12 mouse cellular contexts compared by ENCODE assay signal in the genomic region with DNA sequence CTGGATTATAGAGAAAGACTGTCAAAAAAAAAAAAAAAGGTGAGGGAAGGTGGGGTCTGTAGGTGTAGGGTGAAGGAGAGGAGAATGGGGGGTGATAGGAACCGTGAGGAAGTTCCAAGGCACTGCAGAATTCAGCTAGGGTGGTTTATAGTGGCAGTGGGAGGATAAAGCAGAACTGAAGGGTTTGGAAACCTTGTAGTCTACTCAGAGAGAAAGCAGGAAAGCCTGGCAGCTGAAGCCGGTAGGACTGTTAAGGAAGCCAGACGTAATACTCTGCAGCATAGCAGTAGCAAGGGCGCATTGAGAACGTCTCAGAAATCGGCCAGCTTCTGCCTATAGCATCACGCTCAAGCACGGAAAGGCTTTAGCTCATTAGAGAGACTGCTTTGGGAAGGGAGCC.
"Had no signal": no experiment of that assay in that cellular context is flagged by ENCODE, and none has a peak within 500 bp of the region (broad histone marks: within the 10 kb centered on the region; RNA-seq: fewer than 3 reads in every experiment).

No protein-coding gene starts in this region.

- ATAC-seq: intestine, embryonic 16.5 days; liver, embryonic 12.5 days; midbrain, embryonic 15.5 days had no signal

- H3K4me1 ChIP-seq: midbrain, embryonic 15.5 days had no signal

- H3K27ac ChIP-seq: limb, embryonic 13.5 days; liver, embryonic 12.5 days; lung, embryonic 15.5 days; midbrain, embryonic 10.5 days; midbrain, embryonic 15.5 days; neural tube, embryonic 13.5 days had no signal

- DNase-seq: kidney, adult 2 months; kidney, postnatal 25 days; lung, postnatal 14 days; right cerebral cortex, postnatal 14 days; thymus, postnatal 4 days had no signal

- H3K36me3 ChIP-seq: limb, embryonic 13.5 days; liver, embryonic 12.5 days; lung, embryonic 15.5 days; midbrain, embryonic 10.5 days; midbrain, embryonic 15.5 days; neural tube, embryonic 13.5 days had no signal

- H3K9me3 ChIP-seq: limb, embryonic 13.5 days; liver, embryonic 12.5 days; lung, embryonic 15.5 days; midbrain, embryonic 10.5 days; midbrain, embryonic 15.5 days; neural tube, embryonic 13.5 days had no signal

- H3K4me3 ChIP-seq: limb, embryonic 13.5 days; liver, embryonic 12.5 days; lung, embryonic 15.5 days; midbrain, embryonic 10.5 days; midbrain, embryonic 15.5 days; neural tube, embryonic 13.5 days had no signal

- H3K27me3 ChIP-seq: limb, embryonic 13.5 days; liver, embryonic 12.5 days; lung, embryonic 15.5 days; midbrain, embryonic 15.5 days; neural tube, embryonic 13.5 days had no signal
